Mouse (Mus musculus) small intestine, adult 2 months (tissue): ENCODE data around the gene Phox2b.

Experiments
- CTCF ChIP-seq: fragments of 200-500 bp; IDR thresholded peaks from 2 replicates; pipeline ENCODE4 v1.5.1; 2012; ENCODE audit warnings: low read depth, mild to moderate bottlenecking, control low read depth, inconsistent platforms, low read length, moderate library complexity, mixed read lengths; ENCODE audit not compliant: insufficient replicate concordance, insufficient read length; ENCODE audit errors: extremely low read depth
- POLR2A ChIP-seq: fragments of 200-500 bp; IDR thresholded peaks from 2 replicates; pipeline ENCODE4 v1.6.1; 2012; ENCODE audit warnings: low read depth, mild to moderate bottlenecking, control low read depth, inconsistent platforms, low read length, moderate library complexity

DNA sequence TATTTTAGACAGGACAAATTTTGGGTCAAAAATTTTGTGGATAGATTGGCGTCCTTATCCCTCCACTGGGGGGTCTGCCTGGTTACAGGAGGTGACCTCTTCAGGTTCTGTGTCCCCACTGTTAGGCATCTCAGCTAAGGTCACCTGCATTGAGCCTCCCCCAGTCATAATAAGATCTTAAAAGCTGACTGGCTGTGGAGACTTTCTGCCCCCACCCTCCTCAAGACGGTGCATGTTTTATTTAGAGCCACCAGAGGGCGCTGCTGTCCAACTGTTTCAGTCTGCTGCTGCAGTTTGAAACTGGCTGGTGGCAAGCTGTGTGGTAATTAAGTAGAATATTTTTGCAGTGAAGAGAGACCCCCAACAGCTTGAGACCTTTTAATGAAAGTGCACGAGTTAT lies 51.1 kb downstream of the Phox2b start:
- TF ChIP-seq POLR2A (no peak), CTCF (peak; percentile 79; the same call in 1 of the 2 replicates)
